Mouse (Mus musculus) stomach, postnatal 0 days (tissue): ENCODE results near the gene Nipsnap3b. TPM values are rescaled to one million over a fixed set of nuclear protein-coding genes. Genes with fewer than 3 reads are reported as not detected.

Source experiments
- ATAC-seq: fragments of 200-750 bp; cut with Nextera tagmentation; 2 replicates; pipeline ENCODE4 v1.8.0; 2017; ENCODE audit not compliant: low FRiP score, low TSS enrichment
- DNase-seq: peaks from one replicate; pipeline ENCODE4 v3.0.0-alpha.2; 2016; ENCODE audit warnings: low spot score
- H3K27ac ChIP-seq: fragments of 300-500 bp; sonication (generic); replicated peaks from 2 replicates; pipeline ENCODE4 v1.5.1; 2014; ENCODE audit warnings: mild to moderate bottlenecking, control low read depth
- H3K27me3 ChIP-seq: fragments of 300-500 bp; sonication (generic); 2 replicates; pipeline ENCODE4 v1.6.1; 2014; ENCODE audit warnings: low read length; ENCODE audit not compliant: control insufficient read depth, insufficient read depth
- H3K36me3 ChIP-seq: fragments of 300-500 bp; sonication (generic); 2 replicates; pipeline ENCODE4 v1.6.1; 2014; ENCODE audit warnings: low read length, mixed read lengths; ENCODE audit not compliant: control insufficient read depth, insufficient read depth
- H3K4me1 ChIP-seq: fragments of 300-500 bp; sonication (generic); replicated peaks from 2 replicates; pipeline ENCODE4 v1.6.1; 2014; ENCODE audit warnings: antibody characterized with exemption; ENCODE audit not compliant: control insufficient read depth, insufficient read depth
- H3K4me2 ChIP-seq: fragments of 300-500 bp; sonication (generic); replicated peaks from 2 replicates; pipeline ENCODE4 v1.6.1; 2014; ENCODE audit warnings: low read depth, mild to moderate bottlenecking, control low read depth, moderate library complexity
- H3K4me3 ChIP-seq: fragments of 300-500 bp; sonication (generic); 2 replicates; pipeline ENCODE4 v1.5.1; 2014; ENCODE audit warnings: low read depth, low read length, control low read depth
- H3K9ac ChIP-seq: fragments of 300-500 bp; sonication (generic); 2 replicates; pipeline ENCODE4 v1.6.1; 2014; ENCODE audit warnings: mild to moderate bottlenecking, low read length, control low read depth, mixed read lengths
- H3K9me3 ChIP-seq: fragments of 300-500 bp; sonication (generic); 2 replicates; pipeline ENCODE4 v1.6.1; 2016; ENCODE audit warnings: low read length; ENCODE audit not compliant: control insufficient read depth
- CTCF ChIP-seq: IDR thresholded peaks from 2 replicates; pipeline ENCODE4 v1.5.1; 2016; ENCODE audit warnings: antibody characterized with exemption, low read depth, mild to moderate bottlenecking, moderate library complexity
- EP300 ChIP-seq: optimal IDR thresholded peaks from 2 replicates; pipeline ENCODE3; 2016; ENCODE audit warnings: antibody characterized with exemption
- WGBS: fragments of 180-500 bp; shearing (Covaris S2); extraction: QIAGEN DNeasy Blood & Tissue Kit; methylation state at CpG from one replicate; pipeline ENCODE4 v1.1.7; 2014; 5-methylcytosine and 5-hydroxymethylcytosine counted together
- polyA plus RNA-seq: library from polyadenylated mRNA; unstranded; fragments of >200 nt; fragmentation: Nextera tagmentation; extraction: Ambion mirVana; gene quantifications from 2 replicates; pipeline ENCODE4 v1.2.1, GENCODE M21; 2015

The Nipsnap3b gene
- polyA plus RNA-seq, 1 experiment from 2014 or later, result 109 TPM

DNA sequence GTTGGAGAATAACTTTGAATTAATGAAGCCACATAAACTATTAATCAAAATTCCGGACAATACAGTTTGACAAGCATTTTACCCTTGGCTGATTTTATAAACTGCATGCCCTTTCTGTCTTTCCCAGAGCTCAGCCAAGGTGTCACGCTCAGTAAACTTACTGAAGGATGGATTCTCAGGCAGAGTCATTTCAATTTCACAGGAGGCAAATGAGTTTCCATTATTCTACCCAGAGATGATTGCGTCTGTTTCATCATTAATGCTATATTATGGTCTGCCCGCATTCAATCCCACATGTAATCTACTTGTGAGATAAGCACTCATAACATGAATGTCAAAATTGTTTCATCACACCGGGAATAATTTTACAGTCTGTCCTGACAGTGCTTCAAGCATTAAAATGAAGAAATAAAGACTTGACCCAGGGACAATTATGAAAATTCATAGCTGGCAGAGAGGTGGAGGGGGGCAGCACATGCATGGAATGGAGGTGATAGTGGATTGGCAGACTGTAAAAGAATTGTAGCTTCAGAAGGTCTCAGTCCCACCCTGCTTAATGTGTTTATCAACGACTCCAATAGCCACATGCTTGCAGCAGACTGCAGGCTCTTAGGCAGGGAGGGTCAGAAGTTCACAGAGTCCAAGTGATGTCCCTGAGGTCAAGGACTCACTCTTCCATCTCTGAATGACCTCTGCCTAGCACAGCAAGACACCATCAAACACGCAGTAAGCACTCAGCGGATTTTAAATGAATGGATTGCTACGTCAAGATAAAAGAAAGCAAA, 34.8 kb downstream of the Nipsnap3b start:
- H3K4me1 ChIP-seq, result no peaks in the 10 kb centered on the region
- WGBS, result 69% methylated on average over 9 of the region's 9 CpGs

DNA sequence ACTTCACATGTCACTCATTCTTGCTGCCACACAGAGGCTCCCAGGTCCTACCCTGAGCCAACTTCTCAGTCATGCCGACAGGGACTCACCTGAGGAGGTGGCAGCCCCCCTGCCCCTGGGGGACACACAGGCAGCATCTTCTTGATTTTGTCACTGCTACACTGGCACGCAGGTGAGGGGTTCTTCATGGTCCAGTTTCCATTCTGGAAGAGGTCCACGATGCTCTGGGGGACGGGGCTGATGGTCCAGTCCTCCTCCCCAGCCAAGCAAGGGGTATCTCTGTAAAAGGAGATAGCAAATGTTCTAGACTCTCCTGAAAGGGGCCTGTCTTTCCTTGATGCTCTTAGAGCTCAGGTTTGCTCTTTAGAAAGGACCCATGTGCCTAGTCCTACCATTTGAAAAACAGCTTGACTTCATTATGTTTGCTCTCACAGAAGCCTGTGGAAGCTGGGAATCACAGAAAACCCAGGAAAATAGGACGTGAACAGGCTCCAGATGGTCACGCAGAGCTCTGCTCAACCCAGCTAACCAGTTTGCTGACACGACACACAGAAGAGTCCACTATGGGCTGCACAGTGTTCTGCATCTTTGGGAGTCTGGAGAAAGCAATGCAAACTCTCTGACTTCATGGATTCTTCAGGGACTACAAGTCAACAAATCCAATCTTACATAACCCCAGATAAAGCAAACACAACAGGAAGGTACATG, 50.8 kb downstream of the Nipsnap3b start:
- H3K36me3 ChIP-seq, result peaks cover 5% of the 10 kb centered on the region
- no peak for TF ChIP-seq EP300
- no peak for TF ChIP-seq CTCF
- 85% methylated on average over 7 of the region's 7 CpGs for WGBS

More for the DNA sequence above, 34.8 kb downstream of the Nipsnap3b start:
- H3K27me3 ChIP-seq, result no peaks in the 10 kb centered on the region
- no peak for TF ChIP-seq EP300
- TF ChIP-seq CTCF, result no peak
- H3K4me3 ChIP-seq, result no peak overlapping the region
- H3K36me3 ChIP-seq, result 0 out of 2 replicates have a peak, but pooled peaks cover 2% of the 10 kb centered on the region
- no peak overlapping the region for H3K27ac ChIP-seq
- H3K9me3 ChIP-seq, result no peaks in the 10 kb centered on the region
- ATAC-seq (no peak), DNase-seq (no peak)
- H3K4me2 ChIP-seq, result no peak overlapping the region
- H3K9ac ChIP-seq, result no peak overlapping the region

More for the DNA sequence above, 50.8 kb downstream of the Nipsnap3b start:
- DNase-seq (no peak), ATAC-seq (no peak)
- Histone ChIP-seq H3K9ac (no peak overlapping the region), H3K4me3 (no peak overlapping the region), H3K27ac (no peak overlapping the region), H3K9me3 (no peaks in the 10 kb centered on the region), H3K4me1 (no peaks in the 10 kb centered on the region), H3K27me3 (no peaks in the 10 kb centered on the region), H3K4me2 (no peak overlapping the region)

Other genes with a start within 250 kb of the Nipsnap3b start
- gene Olfr275, start 197.3 kb upstream of the Nipsnap3b start, polyA plus RNA-seq, result not detected in 2 replicates
- gene Olfr273, start 152.6 kb upstream of the Nipsnap3b start, polyA plus RNA-seq, result not detected in 2 replicates
- not detected in 2 replicates for gene Olfr272, start 92.7 kb upstream of the Nipsnap3b start, polyA plus RNA-seq
- gene Olfr270, start 47.3 kb upstream of the Nipsnap3b start, polyA plus RNA-seq, result not detected in 2 replicates
- not detected in 2 replicates for gene Nipsnap3a, start 22.6 kb upstream of the Nipsnap3b start, polyA plus RNA-seq
- gene Abca1, start 148.0 kb downstream of the Nipsnap3b start, polyA plus RNA-seq, result 1.6 and 2.0 TPM in 2 replicates